Mouse (Mus musculus): ENCODE results near the gene Tfrc.

The Tfrc gene

DNA sequence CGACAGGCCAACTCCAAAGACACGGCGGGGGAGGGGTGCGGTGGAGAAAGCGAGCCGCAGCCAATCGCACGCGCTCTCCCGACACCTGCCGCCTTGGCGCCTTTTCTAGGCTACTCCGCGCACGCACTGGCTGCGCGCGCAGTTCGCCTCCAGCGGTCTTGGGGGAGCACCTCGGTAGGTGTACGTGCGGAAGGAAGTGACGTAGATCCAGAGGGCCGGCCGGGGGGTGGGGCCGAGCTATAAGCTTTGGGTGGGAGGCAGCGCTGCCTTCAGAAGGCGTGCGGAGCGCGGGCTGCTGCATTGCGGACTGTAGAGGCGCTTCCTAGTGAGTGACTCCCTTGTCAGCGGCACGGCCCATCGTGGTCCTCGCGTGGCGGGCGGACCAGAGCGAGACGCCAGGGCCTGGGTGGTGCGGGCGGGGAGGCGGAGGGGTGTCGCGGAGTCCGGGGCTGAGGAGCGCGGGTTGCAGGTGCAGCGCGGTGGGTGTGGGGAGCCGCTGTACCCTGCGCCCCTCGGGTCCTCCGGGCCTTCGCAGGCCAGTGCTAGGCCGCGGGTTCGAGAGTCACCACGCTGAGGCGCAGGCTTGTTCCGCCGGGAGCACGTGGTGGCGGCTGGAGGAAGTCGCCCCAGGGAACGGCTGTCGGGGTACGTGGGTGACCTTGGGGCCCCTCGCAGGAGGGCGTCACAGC, at the start of gene Tfrc:
TSS of gene Tfrc (plus strand) at position 209 of the 689 bp plus-strand sequence.
- in situ Hi-C loops (cut with MseI, MboI): no loop called here

DNA sequence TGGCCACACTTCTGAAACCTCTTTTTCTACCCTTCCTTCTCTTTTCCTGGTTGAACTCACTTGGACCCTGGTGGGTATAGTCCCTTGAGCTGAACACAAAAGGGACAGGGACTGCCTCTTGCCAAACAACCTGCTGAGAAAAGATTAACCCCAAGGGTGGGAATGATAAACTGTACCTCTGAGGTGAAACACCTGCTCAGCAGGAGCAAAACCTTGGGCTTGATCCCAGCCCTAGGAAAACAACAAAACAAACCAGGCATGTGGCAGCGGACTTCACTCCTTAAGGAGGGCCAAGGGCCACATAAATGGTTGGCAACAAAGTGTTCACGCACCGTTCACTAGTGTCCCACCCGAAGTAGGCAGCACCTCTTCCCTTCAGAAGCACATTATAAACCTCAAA, 49.2 kb upstream of the Tfrc start:
- in situ Hi-C loops (cut with MseI, MboI): no loop called here

DNA sequence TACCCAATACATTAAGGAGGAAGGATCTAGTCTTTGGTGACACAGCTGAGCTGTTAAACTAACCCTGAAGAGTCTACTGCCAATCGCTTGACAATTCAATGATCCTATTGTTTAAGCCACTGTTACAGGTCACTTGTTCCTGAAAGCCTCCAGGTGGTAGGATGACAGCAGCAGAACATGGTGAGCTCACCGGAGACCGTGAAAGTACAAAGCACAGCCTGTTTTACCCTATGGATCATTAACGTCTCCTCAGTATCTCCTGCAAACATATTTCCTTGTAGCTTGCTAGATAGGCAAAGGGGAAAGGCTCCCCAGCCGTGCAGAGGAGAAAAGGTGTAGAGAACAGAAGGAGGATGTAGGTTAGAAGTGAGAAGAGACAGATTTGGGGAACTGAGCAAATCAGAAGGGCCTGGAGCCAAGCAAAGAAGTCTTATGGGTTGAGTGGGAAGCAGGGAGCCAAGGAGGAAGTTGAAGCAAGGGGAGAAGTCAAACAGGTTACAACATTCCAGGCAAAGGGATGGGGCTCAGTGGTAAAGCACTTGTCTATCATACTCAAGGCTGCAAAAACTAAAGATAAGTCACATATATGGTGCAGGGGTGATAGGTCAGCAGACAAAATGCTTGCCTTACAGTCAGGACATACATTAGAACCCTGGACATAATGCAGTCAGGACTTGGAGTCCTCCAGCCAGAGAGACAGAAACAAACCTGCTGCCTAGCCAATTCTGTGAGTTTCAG, 45.5 kb upstream of the Tfrc start:
- in situ Hi-C loops (cut with MseI, MboI): no loop called here

DNA sequence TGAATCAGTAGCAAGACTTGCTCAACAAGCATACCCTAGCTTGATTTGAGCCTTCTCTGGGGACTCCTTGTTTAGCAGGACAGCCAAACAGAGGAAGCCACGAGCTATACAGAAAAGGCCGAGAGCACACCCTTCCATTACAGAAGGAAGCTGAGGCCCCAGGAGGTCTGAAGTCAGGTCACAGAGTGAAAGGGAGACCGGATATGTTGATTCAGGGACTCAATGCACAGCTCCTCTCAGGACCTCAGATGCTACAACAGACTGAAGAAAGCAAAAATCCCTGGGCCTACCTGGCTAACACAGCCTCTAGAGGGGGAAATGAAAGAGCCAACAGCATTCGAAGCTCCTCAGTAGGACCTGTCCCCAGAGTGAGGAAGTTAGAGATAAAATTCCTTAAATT, 41.4 kb upstream of the Tfrc start:
- in situ Hi-C loops (cut with MseI, MboI): no loop called here

DNA sequence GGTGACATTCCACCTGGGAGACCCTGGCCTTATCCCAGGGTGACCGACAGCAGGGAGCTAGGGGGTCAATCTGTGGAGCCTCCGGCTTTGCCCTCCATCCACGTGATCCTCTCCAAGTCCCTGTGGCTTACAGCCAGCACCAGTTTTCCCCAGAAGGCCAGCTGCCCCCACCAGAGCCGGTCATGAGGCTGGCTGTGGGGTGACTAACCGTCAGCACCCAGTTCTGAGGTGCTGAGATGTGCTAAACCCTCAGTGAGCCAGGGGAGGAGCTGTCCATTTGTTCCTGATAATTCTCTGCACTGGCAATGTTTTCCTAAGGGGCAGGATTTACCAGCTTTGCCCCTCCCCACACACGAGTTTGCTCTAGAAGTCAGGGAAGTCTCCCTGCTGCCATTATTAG, 40.3 kb upstream of the Tfrc start:
- in situ Hi-C loops (cut with MseI, MboI): no loop called here

DNA sequence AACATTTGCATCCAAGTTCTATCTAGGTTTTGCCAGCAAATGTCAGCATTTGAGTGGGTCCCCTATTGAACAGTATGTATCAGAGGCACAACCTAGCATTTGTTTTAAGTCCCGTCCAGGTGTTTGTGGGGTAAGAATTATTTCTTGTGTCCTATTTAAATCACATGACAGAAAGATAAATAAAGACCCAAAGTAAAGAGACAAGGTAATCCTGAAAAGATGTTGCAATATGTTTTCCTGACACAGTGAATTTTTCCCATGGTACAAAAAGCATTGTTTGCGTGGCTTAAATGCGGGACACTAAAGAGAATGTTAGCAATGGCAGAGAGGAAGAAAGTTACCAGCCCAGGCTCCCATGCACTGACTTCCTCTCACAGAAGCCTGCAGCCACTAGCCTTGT, 38.7 kb upstream of the Tfrc start:
- in situ Hi-C loops (cut with MseI, MboI): no loop called here

DNA sequence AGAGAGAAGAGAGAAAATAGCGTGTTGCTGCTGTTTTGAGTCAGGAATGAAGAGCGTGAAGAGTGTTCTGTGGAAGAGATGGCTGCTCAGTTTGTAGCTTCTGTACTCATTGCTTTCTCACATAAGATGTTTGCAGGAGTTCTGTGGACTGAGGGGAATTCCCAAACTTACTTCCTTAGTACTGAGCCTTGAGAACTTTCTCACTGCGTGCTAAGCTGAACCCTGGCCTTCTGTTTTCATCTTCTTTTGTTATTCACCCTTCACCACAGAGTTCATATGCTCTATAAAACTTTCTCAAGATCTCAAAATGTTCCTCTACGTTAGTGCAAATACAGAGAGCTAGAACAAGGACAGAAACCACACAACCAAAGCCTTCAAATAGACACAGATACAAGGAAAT, 36.2 kb upstream of the Tfrc start:
- in situ Hi-C loops (cut with MseI, MboI): no loop called here

DNA sequence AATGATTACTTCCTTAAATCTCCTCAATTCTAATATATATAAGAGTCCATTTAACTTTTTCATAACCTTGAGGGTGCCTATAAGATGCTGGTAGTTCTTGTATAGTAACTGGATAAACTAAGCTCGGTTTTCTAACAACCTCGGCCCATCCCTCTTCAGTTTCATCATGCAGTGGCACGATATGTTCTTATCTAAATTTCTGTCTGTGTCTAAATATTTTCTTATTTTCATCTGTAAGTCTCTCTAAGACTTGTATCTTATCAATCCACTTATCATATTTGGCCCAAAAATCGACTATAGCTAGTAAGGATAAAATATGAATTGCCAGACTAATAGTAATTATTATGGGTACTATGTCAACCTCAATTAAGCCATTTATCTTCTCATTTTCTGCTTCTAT, 22.2 kb upstream of the Tfrc start:
- in situ Hi-C loops (cut with MseI, MboI): no loop called here

DNA sequence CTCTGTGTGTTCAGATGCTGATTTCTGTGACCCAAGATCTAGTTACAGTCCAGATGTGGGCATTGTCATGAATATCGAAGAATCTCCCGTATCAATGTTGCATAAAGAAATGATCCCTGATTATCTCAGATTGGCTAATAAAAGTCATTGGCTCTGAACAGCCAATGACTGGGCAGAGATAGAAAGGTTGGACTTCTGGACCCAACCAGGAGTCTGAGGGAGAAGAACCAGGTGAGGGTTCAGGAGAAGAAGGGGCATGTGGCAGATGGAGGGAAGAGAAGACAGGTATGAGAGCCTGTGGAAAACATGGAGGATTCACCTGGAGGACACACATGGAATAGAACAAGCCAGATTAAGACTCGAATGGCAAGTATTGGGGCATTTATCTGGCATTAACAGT, 20.2 kb upstream of the Tfrc start:
- in situ Hi-C loops (cut with MseI, MboI): no loop called here

DNA sequence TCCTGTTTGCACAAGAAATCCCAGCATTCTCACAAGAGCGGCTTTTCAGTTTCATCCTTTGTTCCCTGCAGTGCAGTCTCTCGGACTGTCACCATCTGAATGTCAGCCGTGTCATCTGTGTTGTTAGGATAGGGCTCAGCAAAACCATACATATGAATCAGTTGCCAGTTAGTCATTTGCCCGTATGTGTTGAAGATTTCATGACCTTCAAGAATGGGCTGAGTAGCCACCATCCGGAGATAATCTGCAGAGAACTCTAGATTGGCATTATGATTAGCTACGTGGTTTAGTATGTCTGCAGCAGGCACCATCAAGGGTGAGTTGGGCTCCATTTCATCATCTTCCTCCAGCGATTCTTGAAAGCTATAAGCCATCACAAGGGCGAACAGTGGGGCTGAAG, 17.2 kb upstream of the Tfrc start:
- in situ Hi-C loops (cut with MseI, MboI): no loop called here

DNA sequence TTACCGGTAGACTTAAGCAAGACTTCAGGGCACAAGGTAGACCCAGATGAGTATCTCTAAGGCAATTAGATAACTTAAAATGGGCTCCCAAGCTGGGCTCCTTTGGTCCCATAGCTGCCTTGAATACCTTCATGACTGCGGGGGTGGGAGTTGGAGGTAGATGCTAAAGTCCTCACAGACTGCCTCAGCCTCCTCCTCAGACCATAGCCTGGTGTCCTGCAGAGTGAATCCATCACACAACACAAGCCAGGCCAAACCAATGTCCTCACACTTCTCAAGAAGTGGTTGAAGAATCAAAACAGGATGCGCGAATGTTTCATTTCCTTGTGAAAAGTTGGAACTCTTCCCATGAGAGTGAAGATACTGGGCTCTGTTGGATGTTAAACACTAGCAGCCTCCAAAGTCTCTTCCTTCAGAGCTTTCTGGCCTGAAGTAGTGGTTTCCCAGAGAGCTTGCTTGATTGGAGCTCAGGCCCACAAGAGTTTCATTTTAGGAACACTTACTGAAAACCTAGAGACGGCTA, 15.4 kb upstream of the Tfrc start:
- in situ Hi-C loops (cut with MseI, MboI): no loop called here

DNA sequence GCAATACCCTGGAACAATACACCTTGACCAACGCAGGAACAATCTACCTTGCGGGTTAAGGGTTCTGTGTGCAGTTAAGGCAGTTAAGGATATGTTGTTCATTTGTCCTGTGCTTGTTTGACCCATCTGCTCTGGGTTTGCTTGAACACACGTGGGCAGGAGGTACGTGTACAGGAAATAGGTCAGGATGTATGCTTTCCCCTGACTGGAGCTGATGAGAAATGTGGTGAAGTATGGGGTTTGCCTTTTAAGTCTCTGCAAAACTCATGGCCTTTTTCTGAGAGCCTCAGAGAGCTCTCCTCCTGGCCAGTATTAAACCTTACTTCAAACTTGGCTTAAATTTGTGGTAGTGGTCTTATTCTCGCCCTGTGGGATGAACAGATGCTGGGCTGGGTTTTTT, 14.8 kb upstream of the Tfrc start:
- in situ Hi-C loops (cut with MseI, MboI): no loop called here

DNA sequence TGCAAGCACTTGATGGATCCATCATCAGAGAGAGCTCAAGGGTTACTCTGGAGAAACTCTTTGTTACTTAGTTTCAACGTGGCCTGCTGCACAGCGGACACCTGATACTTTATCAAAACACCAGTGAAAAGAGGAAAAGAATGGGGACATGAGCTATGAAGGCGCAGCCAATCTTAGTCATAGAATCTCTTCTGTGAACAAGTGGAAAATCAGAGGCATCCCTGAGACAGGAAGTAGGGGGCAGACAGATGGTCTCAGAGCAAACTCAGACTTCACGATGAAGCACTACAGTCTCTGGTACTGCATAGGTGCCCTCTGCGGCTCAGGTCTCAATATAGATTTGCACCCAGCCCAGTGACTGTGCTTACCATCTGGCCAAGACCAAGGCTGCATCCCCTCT, 14.0 kb upstream of the Tfrc start:
- in situ Hi-C loops (cut with MseI, MboI): no loop called here

DNA sequence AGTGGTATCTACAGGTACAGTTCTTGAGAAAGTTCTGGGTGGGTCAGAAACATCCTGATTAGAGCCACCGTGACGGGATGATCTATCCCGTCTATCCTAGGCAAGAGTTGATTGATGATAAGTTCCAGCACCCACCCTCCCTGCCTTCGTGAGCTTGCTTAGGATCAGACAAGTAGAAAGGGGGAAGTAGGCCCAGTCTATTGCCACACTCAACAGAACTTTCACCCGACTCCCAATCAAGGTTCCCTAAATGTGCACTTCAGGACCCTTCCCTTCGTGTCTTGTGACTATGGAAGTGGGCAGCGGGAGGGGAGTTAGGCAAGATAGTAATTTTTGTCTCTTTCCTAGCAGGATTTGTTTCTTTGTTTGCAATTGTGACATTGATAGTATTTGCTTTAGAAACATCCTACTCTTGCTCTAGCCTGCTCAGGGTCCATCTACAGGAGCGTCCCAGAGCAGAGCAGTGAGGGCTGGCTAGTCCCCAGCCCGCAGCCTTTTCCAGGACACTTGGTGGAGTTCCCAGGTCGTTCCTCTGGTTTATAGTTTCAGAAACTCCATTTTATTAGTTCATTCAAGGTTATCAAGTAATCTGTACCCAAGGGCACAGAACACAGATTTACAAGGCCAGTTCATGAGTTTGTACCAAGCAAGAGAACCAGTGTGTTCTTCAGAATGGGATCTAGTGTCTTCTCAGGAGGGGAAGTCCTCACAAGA, 13.4 kb upstream of the Tfrc start:
- in situ Hi-C loops (cut with MseI, MboI): no loop called here

DNA sequence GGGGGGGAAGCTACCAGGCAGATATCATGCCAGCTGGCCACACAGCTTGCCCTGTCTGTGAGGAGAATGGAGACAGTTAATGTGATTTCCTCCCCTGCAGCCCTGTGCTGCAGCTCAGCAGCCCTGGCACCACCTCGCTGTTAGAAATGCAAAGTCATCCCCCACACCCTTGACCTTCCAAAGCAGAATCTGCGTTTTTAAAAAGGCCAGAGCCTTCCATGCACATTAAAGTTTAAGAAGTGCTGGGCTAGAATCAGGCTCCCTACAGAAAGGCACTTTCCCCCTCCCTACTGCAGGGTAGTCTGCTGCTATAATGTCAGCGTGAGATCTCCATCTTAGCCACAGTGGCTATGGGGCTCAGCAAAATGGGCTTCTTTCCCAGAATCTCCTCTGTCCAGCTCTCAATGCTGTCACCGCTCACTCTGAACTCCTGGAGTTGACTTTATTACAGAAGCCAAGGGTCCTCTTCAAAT, 10.8 kb upstream of the Tfrc start:
- in situ Hi-C loops (cut with MseI, MboI): no loop called here

DNA sequence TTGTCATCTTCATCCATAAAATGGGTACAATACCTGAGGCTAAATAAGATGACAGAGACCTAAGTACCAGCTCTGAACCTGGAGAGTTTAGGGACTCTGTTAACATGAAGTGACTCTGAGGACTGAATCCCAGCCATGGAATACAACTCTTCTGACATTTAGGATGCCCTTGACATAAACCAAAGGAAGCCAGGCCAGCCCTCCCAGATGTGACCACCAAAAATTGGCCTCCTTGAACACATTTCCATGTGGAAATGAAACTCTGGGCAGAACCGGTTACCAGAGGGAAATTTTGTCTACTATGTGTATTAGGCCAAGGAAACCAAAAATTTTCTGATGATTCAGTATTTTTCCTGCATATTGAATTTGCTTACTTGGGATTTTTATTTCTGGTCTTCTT, 9.6 kb upstream of the Tfrc start:
- in situ Hi-C loops (cut with MseI, MboI): no loop called here

DNA sequence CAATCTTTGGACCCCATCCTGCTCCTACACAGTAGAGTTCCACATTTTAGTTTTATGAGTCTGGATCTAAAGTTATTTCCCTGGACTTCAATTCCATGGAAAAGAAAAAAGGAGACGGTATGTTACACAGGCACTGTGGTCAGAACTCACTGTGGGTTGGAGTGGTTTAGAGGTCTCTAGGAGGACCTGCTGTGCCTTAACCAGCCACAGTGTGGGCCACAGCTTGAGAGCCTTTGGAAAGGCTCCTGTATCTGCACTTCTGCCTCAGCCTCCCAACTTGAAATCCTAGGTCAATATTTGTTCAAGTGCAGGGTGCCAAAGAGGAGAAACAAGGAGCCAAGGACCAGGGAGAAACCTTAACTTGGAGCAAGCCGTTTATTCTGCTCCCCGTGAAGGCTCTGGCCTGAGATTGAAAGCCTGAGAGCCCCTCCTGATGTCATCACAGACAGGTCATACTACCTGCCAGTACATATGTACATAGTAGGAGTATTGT, 6.5 kb upstream of the Tfrc start:
- in situ Hi-C loops (cut with MseI, MboI): no loop called here

DNA sequence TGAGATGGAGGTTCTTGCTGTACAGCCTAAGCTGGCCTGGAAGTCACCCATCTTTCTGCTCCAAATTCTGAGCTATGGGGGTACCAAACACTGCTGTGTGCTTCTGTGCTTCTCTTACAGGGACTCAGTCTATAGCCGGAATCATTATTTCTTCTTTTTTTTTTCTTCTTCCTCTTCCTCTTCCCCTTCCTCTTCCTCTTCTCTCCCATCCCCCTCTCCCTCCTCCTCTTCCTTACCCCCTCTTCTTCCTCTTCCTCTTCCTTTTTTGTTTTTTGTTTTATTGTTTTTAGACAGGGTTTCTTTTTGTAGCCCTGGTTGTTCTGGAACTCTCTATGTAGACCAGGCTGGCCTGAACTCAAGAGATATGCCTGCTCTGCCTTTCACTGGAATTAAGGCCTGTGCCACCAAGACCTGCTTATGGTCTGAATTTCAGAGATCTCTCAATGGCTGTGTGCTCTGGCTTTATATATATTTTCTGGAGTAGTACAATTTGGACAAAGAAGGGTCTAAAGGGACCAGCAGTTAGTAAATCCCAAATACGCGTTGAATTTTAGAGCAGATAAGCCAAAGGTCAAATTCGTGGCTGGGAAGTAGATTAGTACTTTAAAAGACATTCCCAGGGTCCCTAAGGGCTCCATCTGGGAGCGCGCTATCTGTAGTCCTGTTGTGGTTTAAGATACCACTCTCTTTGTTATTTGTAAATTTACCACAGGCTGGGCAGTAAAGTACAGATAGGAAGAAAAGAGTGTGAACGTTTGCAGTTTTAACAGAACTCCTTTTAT, 967 bp upstream of the Tfrc start:
- in situ Hi-C loops (cut with MseI, MboI): no loop called here

DNA sequence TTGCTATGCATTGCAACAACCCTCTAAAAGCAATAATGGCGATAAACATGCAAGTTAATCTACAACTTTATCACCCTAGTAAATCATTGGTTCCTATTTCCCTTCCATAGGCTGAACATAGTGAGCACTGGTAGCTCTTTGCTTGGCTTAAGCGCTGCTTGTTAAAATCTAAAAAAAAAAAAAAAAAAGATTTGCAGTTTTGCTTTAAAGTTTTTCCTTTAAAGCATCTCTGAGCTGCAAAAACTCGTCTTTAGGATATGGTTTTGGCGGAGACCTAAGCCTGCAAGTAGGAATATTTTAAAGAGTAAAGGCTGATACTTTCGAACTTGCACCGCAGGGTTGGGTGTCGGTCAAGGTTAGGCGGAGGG, 392 bp upstream of the Tfrc start:
- in situ Hi-C loops (cut with MseI, MboI): no loop called here

DNA sequence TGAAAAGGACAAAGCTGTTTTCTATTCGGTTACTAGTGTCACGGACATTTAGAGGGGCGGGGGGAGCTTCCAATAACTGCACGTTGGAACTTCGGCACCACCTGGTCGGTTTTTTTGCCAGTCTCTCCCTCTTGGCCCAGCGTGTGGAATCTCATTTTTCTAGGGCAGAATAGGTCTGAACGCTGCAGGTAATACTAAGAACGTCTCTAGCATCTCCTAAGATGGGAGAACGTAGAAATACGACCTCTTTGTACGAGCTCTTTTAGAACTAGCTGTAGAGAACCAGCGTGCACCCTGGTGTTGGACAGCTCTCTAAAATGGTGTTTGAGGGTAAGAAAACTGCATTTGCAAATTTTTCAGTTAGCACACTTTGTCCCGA, 670 bp downstream of the Tfrc start:
- in situ Hi-C loops (cut with MseI, MboI): no loop called here

DNA sequence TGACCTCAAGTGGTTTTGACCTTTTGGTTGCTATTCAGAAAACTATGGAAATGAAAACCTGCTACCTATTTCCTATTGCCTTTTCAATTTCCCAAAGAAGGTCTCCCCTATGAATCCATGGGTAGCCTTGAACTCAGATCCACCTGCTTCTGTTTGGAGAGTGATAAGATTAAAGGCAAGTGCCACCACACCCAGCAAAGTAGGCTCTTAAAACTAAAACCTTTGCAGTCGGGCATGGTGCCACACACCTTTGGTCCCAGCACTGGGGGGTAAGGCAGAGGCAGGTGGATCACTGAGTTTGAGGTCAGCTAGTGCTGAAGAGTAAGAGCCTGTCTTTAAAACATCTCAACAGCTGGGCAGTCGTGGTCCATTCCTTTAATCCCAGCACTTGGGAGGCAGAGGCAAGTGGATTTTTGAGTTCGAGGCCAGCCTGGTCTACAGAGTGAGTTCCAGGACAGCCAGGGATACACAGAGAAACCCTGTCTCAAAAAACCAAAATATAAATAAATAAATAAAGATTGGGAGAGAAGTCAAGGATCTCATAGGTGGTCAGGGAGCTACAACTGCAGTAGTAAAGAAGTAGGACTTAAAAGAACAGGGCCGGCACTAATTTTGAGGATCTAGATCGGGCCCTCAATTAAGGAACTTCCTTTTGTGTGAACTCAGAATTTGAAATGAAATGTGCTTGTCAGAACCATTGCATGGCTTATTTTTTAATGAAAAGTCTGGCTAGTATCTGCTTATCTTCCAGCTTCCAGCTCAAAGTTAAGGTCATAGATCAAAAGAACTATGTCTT, 1.9 kb downstream of the Tfrc start:
- in situ Hi-C loops (cut with MseI, MboI): loop anchor here in 1 of 2 experiments (5.0 kb wide), 1 partner anchor 98 kb away; no protein-coding TSS in a partner anchor

Measured in mouse trophoblast stem cell (cell line).